ENCODE assay signal across 13 mouse cellular contexts in genomic region chr4:22263903-22264302, GRCm38 (mm10).
A peak's percentile ranks its signal among the peaks of the same experiment; 100 is the strongest.
DNase-seq lines count a peak whose midpoint lies in the region; ATAC-seq and TF ChIP-seq lines count a peak whose summit lies in the region.
"Had no signal": no experiment of that assay in that cellular context is flagged by ENCODE, and none has a peak within 500 bp of the region (broad histone marks: within the 10 kb centered on the region; RNA-seq: fewer than 3 reads in every experiment).

No protein-coding gene starts in this region.

- H3K4me3 ChIP-seq in hindbrain, postnatal 0 days (ENCODE audit: low read length): no peak overlapping the region
- H3K4me3 ChIP-seq in hindbrain, embryonic 11.5 days (ENCODE audit: low read depth, low read length): no peak overlapping the region
- no peak overlapping the region for H3K4me3 ChIP-seq in embryonic facial prominence, embryonic 14.5 days (ENCODE audit: low read depth, low read length)
- H3K4me3 ChIP-seq: embryonic facial prominence, embryonic 15.5 days; heart, adult 2 months; liver, embryonic 15.5 days had no signal

- no peaks in the 10 kb centered on the region for H3K36me3 ChIP-seq in hindbrain, postnatal 0 days (ENCODE audit: insufficient read depth, low read length)
- H3K36me3 ChIP-seq in hindbrain, embryonic 11.5 days (ENCODE audit: control insufficient read depth, insufficient read depth, low read length): no peaks in the 10 kb centered on the region
- no peaks in the 10 kb centered on the region for H3K36me3 ChIP-seq in embryonic facial prominence, embryonic 14.5 days (ENCODE audit: control insufficient read depth, insufficient read depth, low read length)
- H3K36me3 ChIP-seq: embryonic facial prominence, embryonic 15.5 days; liver, embryonic 15.5 days had no signal

- H3K27me3 ChIP-seq in hindbrain, postnatal 0 days (ENCODE audit: insufficient read depth, low read length): no peaks in the 10 kb centered on the region
- no peaks in the 10 kb centered on the region for H3K27me3 ChIP-seq in hindbrain, embryonic 11.5 days (ENCODE audit: control insufficient read depth, insufficient read depth, low read length)
- H3K27me3 ChIP-seq in embryonic facial prominence, embryonic 14.5 days (replicated peaks; ENCODE audit: control insufficient read depth, insufficient read depth, low read length): no peaks in the 10 kb centered on the region
- H3K27me3 ChIP-seq: embryonic facial prominence, embryonic 15.5 days; liver, embryonic 15.5 days had no signal

- no peak for TF ChIP-seq CTCF in hindbrain, postnatal 0 days (IDR thresholded peaks at IDR 0.05; ENCODE audit: low read depth)

- H3K9ac ChIP-seq in hindbrain, postnatal 0 days (replicated peaks; ENCODE audit: low read length): no peak overlapping the region
- H3K9ac ChIP-seq in hindbrain, embryonic 11.5 days (ENCODE audit: low read depth, low read length): no peak overlapping the region
- H3K9ac ChIP-seq in embryonic facial prominence, embryonic 14.5 days (ENCODE audit: low read depth, low read length): no peak overlapping the region
- H3K9ac ChIP-seq: embryonic facial prominence, embryonic 15.5 days; liver, embryonic 15.5 days had no signal

- no peaks in the 10 kb centered on the region for H3K9me3 ChIP-seq in hindbrain, postnatal 0 days (ENCODE audit: low read length)
- H3K9me3 ChIP-seq in hindbrain, embryonic 11.5 days (ENCODE audit: control insufficient read depth, low read length): no peaks in the 10 kb centered on the region
- H3K9me3 ChIP-seq in embryonic facial prominence, embryonic 14.5 days (ENCODE audit: control insufficient read depth, low read length): no peaks in the 10 kb centered on the region
- H3K9me3 ChIP-seq: embryonic facial prominence, embryonic 15.5 days; liver, embryonic 15.5 days had no signal

- no peaks in the 10 kb centered on the region for H3K4me1 ChIP-seq in hindbrain, postnatal 0 days (ENCODE audit: insufficient read depth, low read length)
- H3K4me1 ChIP-seq in hindbrain, embryonic 11.5 days (replicated peaks; ENCODE audit: control insufficient read depth, insufficient read depth, low read length): no peaks in the 10 kb centered on the region
- H3K4me1 ChIP-seq in embryonic facial prominence, embryonic 14.5 days (ENCODE audit: control insufficient read depth, insufficient read depth, low read length): no peaks in the 10 kb centered on the region
- H3K4me1 ChIP-seq: embryonic facial prominence, embryonic 15.5 days; liver, embryonic 15.5 days had no signal

- peak; percentile 58 for DNase-seq in hindbrain, postnatal 0 days (ENCODE audit: low spot score)
- DNase-seq in hindbrain, embryonic 11.5 days (ENCODE audit: low spot score): no peak
- DNase-seq in brain, adult 2 months (ENCODE audit: low read depth, low spot score): peak; percentile 16
- peak; percentile 32 for DNase-seq in embryonic facial prominence, embryonic 14.5 days (ENCODE audit: low spot score)
- peak; percentile 4 for DNase-seq in kidney, postnatal 10 days
- DNase-seq in frontal cortex, postnatal 14 days (ENCODE audit: low spot score in 2 of 2): no peak
- DNase-seq in ovary, postnatal 36 days (ENCODE audit: low spot score): no peak
- DNase-seq: cerebellum, adult 8-10 months; heart, adult 2 months; lung, postnatal 4 days had no signal

- H3K4me2 ChIP-seq in hindbrain, postnatal 0 days (ENCODE audit: low read depth, low read length): no peak overlapping the region
- H3K4me2 ChIP-seq in hindbrain, embryonic 11.5 days (replicated peaks; ENCODE audit: low read depth, low read length): no peak overlapping the region
- H3K4me2 ChIP-seq in embryonic facial prominence, embryonic 14.5 days (ENCODE audit: low read depth, low read length): no peak overlapping the region
- H3K4me2 ChIP-seq: embryonic facial prominence, embryonic 15.5 days; liver, embryonic 15.5 days had no signal

- 30% methylated on average over 6 of the region's 6 CpGs for WGBS in hindbrain, postnatal 0 days
- 73% methylated on average over 6 of the region's 6 CpGs for whole genome bisulfite sequencing in hindbrain, embryonic 11.5 days
- WGBS in embryonic facial prominence, embryonic 14.5 days: 21% methylated on average over 6 of the region's 6 CpGs

- no peak overlapping the region for H3K27ac ChIP-seq in hindbrain, postnatal 0 days
- no peak overlapping the region for H3K27ac ChIP-seq in hindbrain, embryonic 11.5 days (ENCODE audit: low read depth, low read length)
- no peak overlapping the region for H3K27ac ChIP-seq in embryonic facial prominence, embryonic 14.5 days (replicated peaks; ENCODE audit: low read depth, low read length)
- H3K27ac ChIP-seq: embryonic facial prominence, embryonic 15.5 days; heart, adult 2 months; liver, embryonic 15.5 days; stomach, postnatal 0 days had no signal

- ATAC-seq in hindbrain, postnatal 0 days: no peak
- ATAC-seq in hindbrain, embryonic 11.5 days (ENCODE audit: low FRiP score): no peak
- ATAC-seq in embryonic facial prominence, embryonic 14.5 days (ENCODE audit: low read depth): no peak

Comparison
In these comparisons a context has a peak if more than half of its experiments do, and no peak if none do; other contexts are left out.
1. DNase-seq: peak in hindbrain, postnatal 0 days (single experiment), brain, adult 2 months (single experiment), embryonic facial prominence, embryonic 14.5 days (single experiment) and kidney, postnatal 10 days (single experiment); none in hindbrain, embryonic 11.5 days (single experiment), frontal cortex, postnatal 14 days (0 of 2) and ovary, postnatal 36 days (single experiment).